Mouse (Mus musculus) small intestine, adult 2 months (tissue): ENCODE results near the gene Ctla4.

ENCODE experiments used
- CTCF ChIP-seq: fragments of 200-500 bp; IDR thresholded peaks from 2 replicates; pipeline ENCODE4 v1.5.1; 2012; ENCODE audit warnings: low read depth, mild to moderate bottlenecking, control low read depth, inconsistent platforms, low read length, moderate library complexity, mixed read lengths; ENCODE audit not compliant: insufficient replicate concordance, insufficient read length; ENCODE audit errors: extremely low read depth
- POLR2A ChIP-seq: fragments of 200-500 bp; IDR thresholded peaks from 2 replicates; pipeline ENCODE4 v1.6.1; 2012; ENCODE audit warnings: low read depth, mild to moderate bottlenecking, control low read depth, inconsistent platforms, low read length, moderate library complexity

GRCm38 (mm10) chr1:60852770-60853147 lies 34.0 kb upstream of the Ctla4 start:
- TF ChIP-seq CTCF (no peak), POLR2A (no peak)
